Mouse (Mus musculus) right cerebral cortex, postnatal 25 days (tissue): ENCODE data around the gene Dcdc2b.

Source experiments
- DNase-seq: peaks from one replicate; pipeline ENCODE4 v3.0.0; 2022

Gene Dcdc2b

DNA sequence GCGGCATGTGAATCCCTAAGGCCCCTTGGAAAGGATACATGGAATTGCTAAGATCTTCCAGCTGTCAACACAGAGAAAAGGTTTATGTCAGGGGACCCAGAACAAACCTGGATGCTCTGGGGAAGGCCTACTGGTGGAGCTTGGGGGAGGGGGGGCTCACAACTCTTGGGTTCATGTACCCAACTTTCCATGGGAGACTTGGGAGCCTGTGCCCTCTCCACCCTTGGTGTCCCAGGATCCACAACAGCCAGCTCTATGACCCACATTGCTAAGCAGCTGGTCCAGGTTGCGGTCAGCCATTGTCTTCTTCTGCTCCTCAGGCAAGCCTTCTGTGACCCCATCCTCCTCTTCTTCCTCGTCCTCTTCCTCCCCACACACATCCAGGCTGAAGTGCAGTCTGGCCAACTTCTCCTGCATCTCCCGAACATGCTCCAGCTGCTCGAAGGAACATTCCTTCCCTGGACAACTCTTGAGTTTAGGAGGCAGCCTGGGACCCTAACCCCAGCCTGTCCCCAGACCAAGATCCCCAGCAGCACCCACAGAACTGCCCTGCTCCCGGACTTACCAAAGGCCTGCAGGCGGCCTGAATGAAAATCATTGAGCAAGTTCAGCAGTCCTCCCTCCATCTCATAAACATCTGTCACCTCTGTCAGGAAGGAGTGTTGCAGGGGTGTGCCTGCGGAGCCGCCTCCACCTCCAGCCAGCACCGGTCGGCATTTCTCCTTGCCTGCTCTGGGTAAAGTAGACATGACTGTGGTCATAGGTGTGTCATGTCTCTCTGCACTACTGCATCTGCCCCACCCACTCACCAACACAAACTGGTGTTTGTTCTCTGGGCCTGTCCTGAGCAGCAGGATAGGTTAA lies 6.6 kb upstream of the Dcdc2b start:
- no peak for DNase-seq

DNA sequence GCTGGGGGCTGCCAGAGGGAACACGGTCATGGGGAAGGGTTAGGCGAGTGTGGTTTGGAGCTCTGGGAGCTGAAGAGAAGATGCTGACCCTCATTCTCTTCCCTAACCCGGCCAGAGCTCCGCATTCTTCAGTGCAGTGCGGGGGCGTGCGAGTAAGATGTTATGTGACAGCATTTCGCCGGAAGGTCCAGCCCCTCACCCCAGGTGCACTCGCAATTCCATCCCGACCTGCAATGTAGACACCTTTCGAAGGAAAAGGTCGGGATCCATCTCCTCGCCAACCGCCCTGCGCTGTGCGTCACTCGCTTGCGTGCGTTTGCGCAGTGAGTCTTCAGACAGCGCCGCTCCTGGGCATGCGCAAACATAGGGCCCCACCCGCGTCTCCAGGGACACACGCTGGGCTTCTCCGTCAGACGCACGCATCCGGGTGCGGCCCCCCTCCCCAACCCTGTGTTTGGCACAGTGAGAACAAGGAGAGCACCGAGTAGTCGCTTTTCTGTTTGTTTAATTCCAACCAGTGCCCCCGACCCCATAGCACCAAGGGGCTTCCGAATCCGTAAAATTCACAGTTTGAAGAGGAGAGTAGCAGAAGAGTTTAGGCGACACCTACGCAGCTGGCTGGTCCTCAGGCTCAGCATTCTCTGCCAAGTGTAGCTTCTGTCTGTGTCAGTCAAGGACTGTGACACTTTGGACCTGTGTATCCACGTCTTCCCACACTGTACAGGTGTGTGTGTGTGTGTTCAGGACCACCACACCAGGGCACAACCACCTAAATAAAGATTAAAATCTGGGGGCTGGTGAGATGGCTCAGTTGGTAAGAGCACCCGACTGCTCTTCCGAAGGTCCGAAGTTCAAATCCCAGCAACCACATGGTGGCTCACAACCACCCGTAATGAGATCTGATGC lies 5.0 kb upstream of the Dcdc2b start, which contains the start of gene Iqcc:
Gene Iqcc, minus strand, starts transcription at position 314 of the 906 bp plus-strand sequence.
- peak; percentile 96 for DNase-seq

DNA sequence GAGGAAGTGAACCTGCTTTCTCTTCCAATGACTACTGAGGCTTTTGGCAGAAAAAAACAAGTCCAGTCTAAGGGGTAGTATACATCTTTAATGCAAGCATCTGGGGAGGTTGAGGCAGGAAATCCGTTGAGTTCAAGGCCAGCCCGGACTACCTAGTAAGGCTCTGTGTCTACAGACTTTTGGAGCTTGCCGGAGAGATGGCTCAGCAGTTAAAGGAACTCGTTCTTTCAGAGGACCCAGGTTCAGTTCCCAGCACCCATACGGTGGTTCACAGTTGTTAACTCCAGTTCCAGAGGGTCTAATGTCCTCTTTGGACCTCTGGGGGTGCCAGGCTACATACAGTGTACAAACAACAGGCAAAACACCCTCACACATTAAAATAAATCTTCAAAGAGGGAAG lies 4.0 kb upstream of the Dcdc2b start:
- DNase-seq, result no peak

DNA sequence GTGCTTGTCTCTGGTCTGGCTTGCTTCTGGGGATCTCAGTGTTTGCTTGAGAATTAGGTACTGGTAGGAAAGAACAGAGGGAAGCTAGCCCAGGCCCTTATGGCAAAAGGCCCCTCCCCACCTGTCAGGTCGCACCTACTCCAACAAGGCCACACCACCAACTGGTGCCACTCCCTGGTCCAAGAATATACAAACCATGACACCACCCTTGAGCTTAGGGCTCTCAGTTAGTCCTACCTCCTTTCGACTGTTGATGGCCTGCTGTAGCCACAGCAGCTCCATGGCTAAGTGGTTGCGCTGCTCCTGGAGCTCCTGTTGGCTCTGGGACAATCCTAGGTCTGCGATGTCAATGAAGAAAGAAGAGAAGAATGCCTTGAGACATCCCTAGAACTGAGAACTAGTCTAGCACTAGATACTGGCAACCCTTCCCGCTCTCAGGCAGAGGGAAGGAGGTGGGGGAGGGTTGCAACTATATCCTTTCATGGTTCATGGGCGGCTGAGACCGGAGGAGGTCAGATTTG lies 3.1 kb upstream of the Dcdc2b start:
- DNase-seq, result no peak

DNA sequence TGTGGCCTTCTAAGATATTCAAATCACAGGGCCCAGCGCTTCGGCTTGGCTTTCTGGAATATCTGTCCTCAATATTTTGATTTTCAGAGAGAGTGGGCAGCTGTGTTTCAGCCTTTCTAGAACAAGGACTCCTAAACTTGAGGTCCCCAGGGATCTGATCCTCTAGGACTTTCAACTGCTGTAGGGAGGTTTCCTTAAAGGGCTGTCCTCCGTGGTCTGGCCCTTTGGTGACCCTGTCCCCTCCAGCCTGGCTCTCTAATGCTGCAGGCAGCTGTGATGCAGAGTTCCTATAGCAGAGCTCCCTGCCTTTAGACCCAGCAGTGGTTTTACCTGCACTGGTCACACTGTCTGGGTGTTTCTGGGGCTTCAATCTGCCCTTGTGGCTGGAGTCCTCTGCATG lies 2.6 kb upstream of the Dcdc2b start:
- DNase-seq, result no peak

DNA sequence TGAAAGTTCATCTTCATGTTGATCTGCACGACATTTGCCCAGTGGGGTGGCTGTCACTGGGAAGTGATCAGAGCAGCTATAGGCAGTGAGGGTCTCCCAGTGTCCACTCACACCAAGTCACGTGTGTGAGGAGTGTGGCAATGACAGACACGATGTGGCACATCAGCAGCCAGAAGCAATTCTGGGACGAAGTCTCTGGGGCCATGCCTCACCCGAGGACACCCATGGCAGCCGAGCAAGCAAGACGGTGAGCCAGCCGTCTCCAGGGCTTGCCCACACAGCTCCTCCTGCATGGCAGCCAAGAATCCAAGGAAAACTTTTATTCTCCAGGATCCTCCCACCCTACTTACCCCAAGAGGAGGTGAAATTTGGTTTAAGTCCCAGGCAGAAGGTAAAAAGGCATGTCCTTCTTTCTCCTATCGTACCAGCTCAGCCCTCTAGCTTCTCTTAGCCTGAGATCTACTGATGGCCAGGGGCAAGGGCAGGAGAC lies 1.8 kb upstream of the Dcdc2b start:
- DNase-seq, result no peak

DNA sequence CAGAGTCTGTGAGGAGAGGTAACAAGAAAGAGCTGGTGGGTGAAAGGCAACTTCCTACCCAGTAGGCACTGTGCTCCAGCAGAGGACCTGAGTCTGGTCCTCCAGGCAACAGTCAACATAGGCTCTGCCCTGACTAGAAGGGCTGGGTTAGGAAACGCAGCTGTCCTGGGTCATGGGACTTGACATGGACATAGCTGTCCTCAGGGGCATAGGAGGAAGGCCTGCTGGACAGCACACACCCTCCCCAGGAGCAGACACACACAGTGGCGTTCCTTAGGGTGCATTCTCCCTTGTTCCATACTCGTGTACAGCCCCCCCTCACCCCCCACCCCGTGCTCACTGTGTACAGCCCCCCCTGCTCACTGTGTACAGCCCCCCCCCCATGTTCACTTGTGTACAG lies 3.6 kb downstream of the Dcdc2b start:
- no peak for DNase-seq

DNA sequence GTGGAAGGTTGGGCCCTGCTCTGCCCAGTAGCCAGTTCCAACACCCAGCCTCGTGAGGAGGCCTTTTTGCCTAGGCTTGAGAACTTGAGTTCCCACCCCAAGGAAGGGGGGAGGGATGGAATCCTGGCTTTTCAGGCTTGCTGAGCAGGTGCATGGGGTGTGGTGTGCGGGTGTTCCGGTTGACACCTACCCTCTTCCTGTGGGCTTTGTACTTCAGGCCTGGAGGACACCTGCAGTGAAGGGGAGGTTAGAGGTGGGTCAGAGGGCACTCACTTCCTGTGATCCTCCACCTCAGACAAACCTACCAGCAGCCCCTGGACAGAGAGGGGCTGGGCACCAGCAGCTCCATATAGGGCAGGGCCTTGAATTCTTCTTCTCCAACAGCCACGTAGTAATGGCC lies 4.0 kb downstream of the Dcdc2b start:
- DNase-seq, result no peak

DNA sequence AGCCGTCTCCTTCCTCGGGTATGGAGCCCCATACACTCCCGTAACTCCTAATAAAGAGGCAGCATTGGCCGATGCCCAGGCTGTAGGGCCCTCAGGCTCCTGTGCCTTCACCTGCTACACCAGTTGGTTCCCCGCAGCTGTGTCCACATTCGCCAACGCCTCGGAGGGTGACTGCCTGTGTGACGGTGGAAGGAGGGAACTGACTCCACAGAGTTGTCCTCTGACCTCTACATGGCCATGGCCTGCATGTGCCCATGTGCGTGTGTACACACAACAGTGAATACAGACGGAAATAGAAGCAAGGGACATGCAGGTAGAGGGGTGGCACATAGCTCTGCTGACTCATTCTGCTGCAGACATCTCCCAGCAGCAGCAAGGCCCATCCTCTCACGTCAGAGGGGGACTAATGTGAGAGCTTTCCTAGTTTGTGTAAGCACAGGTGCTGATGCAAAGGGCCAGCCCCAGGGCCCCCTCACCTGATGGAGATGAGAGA lies 4.9 kb downstream of the Dcdc2b start:
- DNase-seq, result no peak

DNA sequence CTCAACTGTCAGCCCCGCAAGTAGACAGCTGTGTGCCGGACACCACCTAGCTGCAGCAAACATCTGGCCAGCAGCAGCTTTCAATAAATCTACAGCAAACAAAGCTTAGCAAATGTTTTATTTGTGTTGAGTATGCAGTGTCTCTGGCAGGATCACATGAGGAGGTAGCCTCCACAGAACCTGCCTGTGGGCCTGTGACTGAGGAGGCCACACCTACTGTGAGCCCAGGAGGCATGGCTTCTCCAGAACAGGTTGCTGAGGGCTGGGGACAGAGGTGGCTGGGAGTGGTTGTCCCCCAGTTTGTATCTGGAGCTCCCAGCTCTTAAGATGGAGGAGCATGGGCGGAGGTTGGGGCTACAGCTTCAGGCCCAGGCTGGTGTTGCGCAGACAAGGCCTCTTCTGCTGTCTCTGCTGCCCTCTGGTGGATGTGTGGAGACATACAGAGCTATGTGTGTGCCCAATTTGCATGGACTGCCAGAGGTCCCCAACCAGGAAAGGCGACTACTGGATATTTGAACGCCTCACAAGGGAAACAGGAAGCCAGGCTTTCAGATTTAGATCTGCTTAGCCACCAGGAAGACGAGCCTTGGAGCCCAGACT lies 5.5 kb downstream of the Dcdc2b start:
- peak; percentile 78 for DNase-seq

DNA sequence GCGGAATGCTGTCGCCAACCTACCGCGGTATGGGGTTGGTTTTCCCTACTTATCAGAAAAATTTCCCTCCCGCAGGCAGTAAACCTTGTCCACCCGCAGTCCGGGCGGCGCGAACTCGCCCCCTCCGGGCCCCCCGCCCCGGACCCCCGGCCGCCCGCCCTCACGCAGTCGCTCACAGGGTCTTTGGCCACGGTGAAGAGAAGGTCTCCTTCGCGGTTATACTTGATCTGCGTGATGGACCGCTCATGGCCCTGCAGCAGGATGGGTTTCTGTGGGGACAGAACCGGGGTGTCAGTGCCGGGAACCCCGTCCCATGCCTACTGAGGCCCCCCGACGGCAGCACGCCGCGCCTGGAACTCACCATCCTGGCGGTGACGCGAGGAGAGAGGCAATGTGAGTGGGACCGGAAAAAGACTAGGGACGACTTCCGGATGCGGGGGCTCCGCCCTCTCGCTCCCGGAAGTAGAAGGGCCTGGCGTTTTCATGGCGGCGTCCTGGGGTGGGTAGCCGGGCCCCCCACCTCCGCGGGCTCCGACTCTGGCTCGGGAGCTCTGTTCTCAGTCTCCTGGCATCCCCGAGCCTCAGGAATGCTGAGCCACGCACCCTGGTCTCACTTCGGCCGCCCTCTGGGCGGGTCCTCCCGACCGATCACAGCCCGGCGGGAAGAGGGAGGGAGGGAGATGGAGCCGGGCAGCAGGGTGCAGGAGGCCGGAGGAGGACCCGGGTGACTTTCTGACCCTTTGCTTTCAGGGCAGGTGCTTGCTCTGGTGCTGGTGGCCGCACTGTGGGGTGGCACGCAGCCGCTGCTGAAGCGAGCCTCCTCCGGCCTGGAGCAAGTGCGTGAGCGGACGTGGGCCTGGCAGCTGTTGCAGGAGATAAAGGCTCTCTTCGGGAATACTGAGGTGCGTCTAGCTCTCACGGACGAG lies 13.6 kb downstream of the Dcdc2b start, which contains the start of the genes Eif3i and Tmem234:
Gene Eif3i, minus strand, starts transcription at position 416 of the 926 bp plus-strand sequence.
Gene Tmem234, plus strand, starts transcription at position 436 of the 926 bp plus-strand sequence.
- DNase-seq, result peak; percentile 84

DNA sequence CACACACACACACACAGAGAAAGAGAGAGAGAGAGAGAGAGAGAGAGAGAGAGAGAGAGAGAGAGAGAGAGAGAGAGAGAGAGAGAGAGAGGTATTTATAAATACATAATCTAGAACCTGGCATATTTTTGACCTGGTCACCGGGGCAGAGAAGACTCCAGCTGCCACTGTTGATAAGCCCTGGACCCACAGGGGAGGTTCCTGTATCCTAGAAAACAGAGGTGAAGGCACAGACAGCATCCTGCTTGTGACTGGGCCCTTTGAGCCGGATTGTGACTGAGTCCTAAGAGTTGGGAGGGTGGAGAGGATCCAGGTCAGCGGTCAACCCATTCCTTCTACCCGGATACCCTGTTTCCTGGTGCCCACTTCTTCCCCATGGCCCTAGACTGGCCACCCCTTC lies 25.2 kb downstream of the Dcdc2b start:
- DNase-seq, result no peak

DNA sequence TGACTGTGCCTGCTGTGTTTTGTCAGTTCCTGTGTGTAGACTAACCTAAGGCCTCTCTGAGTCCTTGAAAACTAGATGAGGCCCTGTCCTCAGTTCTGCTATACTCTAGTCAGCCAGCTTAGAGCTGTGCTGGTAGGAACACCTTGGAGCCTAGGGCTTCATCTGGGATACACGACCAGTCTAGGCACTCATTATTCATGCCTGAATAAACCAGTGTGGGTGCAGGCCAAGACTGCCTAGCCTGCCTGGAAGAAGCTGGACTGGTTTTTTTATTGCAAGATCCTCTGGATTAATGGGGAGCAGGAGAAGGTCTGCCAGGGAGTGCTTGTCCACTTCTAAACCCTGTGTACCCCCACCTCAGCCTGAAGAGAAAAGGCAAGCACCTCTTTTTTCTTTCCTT lies 27.1 kb downstream of the Dcdc2b start:
- no peak for DNase-seq

DNA sequence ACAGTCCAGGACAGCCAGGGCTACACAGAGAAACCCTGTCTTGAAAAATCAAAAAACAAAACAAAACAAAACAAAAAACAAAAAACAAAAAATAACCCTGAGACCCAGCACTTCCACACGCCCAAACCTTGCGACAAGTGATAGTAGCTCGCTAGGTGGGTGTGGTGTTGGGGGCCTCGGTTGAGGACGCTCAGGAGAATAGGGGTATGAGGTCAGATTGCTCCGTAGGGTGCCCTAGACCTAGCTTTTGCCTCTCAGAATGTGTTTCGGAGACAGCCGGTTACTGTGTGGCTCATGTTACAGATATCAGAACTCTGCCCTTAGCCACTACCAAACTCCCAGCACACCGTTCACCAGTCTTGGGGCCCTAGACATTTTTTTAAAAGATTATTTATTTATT lies 28.3 kb downstream of the Dcdc2b start:
- no peak for DNase-seq

DNA sequence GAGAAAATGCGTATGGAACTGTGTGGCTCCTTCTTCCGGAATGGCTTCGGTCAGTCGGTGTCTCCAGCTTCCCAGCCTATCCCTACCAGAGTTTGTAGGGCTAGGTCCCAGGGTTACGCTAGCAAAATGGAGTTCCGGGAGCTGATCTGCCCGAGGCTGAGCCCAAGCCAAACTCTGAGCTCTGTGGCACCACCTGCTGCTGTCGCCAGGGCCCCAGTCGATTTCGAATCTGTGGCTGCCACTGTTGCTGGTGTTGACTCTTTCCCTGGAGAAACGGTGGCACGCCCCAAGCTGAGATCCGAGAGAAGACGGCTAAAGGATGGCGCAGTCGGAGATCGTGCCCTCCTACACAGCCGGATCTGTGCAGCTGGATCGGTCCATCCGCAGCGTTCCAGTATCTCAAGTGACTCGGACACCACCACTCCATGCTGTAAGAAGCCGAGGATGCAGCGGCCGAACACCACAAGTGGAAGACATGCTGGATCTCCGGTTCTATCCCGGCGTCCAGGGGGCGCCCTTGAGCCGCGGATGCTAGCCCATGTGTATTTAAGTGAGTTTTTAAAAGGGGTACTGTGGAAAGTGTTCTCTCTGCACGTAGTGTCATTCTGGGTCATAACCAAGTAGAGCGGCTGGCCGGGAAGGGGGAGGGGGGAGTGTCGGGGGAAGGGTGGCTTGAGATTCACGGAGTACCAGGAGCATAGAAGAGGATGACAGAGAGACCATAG lies 29.0 kb downstream of the Dcdc2b start:
- DNase-seq, result peak; percentile 78

DNA sequence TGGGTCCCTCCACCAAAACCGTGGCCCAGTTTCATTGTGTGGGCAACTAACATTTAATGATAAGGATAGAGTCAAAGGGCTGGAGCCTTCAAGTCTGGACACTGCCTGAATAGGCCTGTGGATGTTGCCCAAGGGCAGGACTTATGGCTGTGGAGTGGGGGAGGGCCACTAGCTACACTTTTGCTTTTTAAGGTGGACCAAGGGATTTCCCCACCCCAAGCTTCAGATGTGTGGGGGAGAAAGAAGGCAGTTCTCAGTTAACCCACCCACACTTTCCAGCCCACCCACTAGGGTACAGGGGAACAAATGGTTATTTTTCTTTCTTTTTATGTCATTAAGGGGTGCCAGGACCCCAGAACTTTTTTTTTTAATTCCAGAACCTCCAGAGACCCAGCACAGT lies 29.7 kb downstream of the Dcdc2b start:
- no peak for DNase-seq

DNA sequence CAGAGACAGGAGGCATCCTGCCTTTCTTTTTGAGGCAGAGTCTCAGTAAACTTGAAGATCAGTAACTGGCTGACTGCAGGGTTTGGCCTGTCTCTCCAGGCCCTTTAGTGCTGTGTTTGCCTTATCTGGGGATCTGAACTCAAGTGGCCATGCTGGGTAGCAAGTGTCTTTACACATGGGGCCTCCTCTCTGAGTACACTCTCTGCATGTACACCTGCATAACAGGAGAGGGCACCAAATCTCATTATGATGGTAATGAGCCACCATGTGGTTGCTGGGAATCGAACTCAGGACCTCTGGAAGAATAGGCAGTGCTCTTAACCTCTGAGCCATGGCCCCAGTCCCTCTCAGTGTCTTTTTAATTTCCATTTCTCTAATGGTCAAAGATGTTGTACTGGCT lies 31.8 kb downstream of the Dcdc2b start:
- DNase-seq, result no peak

DNA sequence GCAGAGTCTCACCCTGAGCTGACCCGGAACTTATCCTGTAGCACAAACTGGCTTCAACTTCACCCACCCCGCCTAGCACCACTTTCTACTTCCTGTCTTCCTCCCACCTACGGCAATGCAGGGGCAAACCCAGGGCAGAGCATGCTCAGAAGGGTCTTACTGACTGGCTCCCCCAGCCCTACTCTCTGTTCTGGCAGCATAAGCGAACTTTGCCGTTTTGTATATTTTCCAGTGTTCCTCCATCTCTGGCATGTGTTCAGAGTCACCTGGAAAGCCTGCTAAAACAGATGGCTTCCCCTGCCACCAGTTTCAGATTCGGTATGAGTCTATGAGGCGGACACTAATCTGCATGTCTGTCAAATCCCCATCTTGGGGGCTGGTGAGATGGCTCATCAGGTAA lies 33.7 kb downstream of the Dcdc2b start:
- no peak for DNase-seq

DNA sequence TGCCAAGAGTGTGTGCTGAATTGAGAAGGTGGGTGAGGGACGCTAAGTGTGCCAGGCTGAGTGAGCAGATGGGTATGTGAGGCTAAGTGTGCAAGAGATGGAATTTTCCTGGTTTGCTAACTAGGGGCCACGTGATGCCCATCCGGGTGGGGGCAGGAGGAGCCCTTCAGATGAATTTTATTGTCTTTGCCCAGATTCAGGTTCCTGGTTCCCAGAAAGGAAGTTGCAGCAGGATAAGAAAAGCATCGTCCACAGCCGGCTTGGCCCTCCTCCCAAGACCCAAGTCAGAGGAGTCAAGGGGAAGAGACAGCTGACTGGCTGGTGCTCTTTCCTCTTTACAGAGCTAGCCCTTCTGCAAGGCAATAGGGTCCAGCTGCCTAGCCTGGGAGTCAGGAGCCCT lies 35.6 kb downstream of the Dcdc2b start, which contains the start of gene Fam167b:
Gene Fam167b, minus strand, starts transcription at position 84 of the 400 bp plus-strand sequence.
- no peak for DNase-seq

DNA sequence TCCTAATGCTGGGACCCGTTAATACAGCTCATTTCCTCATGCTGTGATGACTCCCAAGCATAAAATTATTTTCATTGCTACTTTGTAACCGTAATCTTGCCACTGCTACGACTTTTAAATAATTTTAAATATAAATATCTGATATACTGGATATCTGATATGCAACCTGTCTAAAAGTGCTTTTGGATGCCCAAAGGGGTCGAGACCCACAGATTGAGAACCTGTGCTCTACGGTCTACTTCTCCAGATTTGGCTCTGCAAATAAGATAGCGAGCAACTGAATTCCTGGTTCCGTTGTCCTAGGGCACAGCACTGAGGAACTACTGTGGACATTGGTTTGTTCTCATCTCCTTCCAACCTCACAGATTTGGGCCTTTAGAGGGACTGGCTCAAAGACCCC lies 36.4 kb downstream of the Dcdc2b start:
- no peak for DNase-seq
